Mouse (Mus musculus): ENCODE measurements around the gene Cyp4f17.
"Not testable (repeated sequence)": the region's sequence is repeated elsewhere in the genome, so short reads cannot be mapped to it uniquely, and the experiment has no call there.

The Cyp4f17 gene

DNA sequence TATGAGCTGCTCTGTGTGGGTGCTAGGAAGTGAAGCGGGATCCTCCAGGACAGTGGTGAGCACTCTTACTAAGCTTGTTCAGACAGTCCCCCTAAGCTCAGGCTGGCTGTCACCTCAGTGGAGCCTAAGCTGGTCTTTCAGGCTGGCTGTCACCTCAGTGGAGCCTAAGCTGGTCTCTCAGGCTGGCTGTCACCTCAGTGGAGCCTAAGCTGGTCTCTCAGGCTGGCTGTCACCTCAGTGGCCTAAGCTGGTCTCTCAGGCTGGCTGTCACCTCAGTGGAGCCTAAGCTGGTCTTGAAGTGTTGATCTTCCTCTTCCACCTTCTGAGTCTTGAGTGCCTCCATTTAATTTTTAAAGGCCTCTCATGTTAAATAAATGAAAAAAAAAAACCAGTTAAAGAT lies 20.5 kb downstream of the Cyp4f17 start:
- DNase-seq (ENCODE audit: extremely low read depth, low read depth, low spot score): not testable (repeated sequence)

DNA sequence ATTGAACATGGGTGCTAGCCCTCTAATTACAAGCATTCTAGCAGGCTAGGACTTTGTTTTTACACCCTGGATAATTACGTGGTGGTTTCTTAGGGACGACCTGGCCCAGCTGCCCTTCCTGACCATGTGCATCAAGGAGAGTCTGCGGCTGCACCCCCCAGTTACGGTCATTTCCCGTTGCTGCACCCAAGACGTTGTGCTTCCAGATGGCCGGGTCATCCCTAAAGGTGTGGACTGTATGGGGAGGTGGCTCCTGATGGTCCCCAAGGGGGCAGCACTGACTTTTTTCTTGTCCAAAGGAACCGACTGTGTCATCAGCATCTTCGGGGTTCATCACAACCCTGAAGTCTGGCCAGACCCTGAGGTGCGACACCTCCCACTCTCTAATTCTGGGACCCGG lies 21.9 kb downstream of the Cyp4f17 start:
- no peak for DNase-seq (ENCODE audit: extremely low read depth, low read depth, low spot score)

DNA sequence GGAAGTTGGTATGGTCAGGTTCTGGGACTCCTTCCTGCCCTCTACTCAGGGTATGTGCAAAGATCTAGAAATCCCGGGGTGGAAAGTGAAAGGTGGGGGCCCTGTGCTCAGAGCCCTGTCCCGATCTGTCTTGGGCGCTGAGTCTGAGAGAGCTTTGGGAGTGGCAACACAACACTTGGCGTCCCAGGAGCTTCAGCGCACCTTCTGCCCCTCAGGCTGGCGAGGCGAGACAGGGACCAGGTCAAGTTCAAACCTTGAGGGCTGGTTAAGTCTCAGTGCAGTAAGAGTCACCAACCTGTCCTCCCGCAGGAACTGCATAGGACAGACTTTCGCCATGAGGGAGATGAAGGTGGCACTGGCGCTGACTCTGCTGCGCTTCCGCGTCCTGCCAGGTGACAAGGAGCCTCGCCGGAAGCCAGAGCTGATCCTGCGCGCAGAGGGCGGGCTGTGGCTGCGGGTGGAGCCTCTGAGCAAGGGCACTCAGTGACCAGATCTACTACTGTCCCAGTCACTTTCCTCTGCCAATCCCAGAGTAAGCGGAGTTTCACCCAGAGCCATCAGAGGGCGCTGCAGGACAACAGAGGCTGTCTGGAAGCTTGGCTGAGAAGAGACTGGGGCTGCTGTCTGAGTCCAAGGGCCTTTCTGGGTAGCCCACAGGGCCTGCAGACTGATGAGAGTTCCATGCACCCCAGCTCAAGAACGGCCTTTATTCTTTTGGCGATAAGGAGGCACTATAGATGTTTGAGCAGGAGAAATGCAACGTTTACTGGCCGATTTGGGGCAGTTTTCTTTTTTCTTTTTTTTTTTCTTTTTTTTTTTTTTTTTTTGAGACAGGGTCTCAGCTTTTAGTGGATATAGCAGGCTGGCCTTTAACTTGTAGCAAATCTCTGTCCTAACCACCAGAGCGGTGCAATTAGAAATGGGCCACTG lies 22.8 kb downstream of the Cyp4f17 start:
- no peak for DNase-seq (ENCODE audit: extremely low read depth, low read depth, low spot score)

DNA sequence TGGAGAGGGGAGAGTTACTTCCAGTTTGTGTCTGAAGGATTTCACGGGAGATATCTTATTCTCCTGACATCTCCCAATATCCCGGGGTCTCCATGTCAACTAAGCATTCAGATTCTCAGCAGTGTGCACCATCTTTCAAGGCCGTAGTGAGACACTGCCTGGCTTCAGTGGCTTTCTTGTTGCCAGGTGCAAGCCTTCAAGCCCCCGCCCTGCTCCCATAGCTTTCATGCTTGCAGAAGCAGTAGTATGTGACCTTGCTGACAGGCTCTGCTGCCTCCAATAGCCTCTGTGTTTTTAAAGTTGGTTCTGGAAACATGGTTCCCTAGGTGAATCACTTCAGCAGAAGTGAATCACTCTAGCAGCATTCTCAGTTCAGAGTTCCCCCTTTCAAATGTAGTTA lies 26.5 kb downstream of the Cyp4f17 start:
- not testable (repeated sequence) for DNase-seq (ENCODE audit: extremely low read depth, low read depth, low spot score)

DNA sequence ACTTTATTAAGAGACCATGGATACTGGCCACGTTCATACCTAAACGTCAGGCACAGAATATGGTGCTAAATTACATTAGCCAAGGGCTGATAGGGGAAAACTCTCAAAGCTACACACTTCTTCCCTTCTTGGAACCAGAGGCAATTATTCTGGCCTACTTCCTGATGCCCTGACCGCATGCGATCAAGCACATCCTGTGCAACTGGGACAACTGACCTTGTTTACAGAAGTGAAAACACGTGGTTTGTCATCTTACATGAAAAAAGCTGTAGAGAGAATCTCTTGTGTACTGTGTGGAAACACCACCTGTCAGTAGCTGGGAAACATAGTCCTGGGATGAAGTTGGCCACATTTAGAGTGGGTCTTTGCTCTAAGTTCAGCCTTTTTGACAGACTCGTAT lies 28.2 kb downstream of the Cyp4f17 start:
- no peak for DNase-seq (ENCODE audit: extremely low read depth, low read depth, low spot score)

DNA sequence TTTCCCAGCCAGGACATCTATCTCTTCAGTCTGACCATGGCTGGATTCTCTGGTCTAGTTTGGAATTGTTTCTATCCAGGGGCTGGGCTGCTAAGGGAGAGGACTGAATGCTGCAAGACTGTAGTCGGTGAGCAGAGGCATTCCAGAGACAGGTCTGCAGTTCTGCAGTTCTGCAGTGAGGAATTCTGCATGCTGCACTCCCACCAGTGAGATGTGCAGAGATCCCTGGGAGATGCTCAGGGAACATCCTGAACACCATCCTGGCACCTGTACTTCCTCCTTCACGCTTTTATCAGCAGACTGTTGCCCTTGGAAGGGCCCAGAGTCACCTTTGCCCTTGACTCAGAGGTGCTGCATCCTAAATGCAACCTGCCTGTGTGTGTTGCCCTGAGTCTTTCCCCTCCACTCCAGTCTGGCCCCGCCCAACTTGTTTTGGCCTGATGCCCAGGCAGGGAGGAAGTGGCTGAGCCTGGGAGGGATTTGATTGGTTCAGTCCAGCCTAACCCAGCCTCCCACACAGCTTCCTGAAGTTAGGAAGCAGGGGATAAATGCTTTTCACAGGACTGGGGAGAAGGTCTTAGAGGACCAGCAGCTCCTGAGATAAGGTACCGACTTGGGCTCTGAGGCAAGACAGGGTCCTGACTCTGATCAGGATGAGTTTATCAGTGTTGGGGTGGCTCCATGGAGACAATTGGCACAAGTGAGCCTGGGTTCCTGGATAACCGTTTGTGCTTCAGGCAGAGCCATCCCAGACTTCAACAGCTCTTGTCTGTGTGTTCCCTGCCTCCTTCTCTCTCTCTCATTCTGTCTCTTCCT lies 30.4 kb downstream of the Cyp4f17 start, which contains the start of gene Cyp4f16:
Cyp4f16 (plus strand) TSS at position 508 of the 816 bp plus-strand sequence.
- DNase-seq (ENCODE audit: extremely low read depth, low read depth, low spot score): not testable (repeated sequence)

DNA sequence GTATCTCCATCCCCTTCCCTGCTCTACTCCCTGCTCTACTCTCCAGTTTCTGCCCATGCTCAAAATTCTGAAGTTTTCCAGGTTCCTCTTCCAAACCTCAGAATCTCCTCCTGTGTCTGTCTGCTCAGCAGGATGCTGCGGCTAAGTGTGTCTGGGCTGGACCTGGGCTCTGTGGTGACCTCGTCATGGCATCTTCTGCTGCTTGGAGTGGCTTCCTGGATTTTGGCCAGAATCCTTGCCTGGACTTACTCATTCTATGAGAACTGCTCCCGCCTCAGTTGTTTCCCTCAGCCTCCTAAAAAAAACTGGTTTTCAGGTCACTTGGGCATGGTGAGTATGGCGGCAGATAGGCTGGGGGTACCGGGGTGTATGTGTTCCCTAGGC lies 31.0 kb downstream of the Cyp4f17 start:
- no peak for DNase-seq (ENCODE audit: extremely low read depth, low read depth, low spot score)

DNA sequence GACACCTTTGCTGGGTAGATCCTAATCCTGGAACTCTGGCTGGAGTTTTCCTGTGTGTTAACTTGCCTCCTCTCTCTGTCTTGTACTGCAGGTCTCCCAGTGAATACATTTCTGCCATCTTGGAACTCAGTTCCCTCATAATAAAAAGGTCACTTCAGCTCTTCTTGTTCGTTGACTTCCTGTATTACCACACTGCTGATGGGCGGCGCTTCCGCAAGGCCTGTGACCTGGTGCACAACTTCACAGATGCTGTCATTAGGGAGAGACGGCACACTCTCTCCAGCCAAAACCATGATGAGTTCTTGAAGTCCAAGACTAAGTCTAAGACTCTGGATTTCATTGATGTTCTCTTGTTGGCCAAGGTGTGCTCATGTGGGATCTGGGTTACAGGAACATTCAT lies 38.9 kb downstream of the Cyp4f17 start:
- not testable (repeated sequence) for DNase-seq (ENCODE audit: extremely low read depth, low read depth, low spot score)

DNA sequence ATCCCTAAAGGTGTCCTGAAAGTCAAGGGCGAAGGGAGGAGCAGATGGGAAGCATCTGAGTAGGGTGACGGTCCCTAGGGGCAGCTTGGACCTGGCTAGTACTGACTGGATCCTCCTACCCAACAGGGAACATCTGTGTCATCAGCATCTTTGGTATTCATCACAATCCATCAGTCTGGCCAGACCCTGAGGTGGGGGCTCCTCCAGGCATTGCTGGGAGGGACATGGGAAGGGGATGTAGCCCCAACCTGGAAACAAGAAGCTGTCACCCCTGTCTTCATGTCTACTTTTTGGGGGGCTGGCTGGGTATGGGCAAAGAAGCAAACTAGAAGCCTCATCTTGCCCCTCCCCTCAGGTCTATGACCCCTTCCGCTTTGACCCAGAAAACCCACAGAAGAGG lies 44.5 kb downstream of the Cyp4f17 start:
- not testable (repeated sequence) for DNase-seq (ENCODE audit: extremely low read depth, low read depth, low spot score)

DNA sequence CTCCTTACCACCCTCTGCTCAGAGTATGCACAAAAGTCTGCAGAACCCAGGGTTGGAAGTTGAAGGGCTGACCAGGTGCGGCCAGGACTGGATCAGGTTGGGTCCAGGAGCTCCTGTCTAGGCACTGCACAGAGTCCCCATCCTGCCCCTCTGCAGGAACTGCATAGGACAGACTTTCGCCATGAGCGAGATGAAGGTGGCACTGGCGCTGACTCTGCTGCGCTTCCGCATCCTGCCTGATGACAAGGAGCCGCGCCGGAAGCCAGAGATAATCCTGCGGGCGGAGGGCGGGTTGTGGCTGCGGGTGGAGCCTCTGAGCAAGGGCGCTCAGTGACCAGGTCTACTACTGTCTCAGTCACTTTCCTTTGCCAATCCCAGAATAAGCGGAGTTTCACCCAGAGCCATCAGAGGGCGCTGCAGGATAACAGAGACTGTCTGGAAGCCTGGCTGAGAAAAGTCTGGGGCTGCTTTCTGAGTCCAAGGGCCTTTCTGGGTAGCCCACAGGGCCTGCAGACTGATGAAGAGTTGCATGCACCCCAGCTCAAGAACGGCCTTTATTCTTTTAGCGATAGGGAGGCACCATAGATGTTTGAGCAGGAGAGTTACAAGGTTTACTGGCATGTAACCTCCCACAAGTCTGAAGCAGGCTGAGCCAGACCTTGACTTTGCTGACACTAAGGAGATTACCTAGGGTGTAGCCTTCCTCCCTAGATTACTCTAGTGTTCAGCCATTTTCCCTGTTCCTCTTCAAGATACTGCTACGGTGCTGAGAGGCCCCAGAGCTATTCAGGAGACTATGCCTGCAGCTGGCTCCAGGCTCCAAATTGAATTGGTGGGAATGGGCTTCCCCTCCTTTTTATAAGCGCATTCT lies 45.3 kb downstream of the Cyp4f17 start:
- no peak for DNase-seq (ENCODE audit: extremely low read depth, low read depth, low spot score)

DNA sequence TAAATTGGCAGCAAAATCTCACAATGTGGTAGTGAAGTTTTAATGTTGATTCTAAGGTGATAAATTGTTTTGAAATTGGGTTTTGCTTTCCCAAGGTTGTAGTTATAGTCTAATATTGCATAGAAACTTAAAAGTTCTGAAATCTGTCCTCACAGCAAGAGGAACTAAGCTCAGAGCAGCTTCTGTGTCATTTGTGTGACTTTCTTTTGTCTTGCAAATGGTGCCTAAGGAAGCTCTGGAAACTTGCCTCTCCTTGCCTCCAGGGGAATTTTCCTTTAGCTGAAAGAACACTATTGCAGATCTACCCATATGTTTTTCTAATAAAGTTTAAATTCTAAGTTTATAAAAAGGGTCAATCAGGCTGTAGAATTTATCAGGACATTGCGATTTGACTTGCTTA lies 47.2 kb downstream of the Cyp4f17 start:
- not testable (repeated sequence) for DNase-seq (ENCODE audit: extremely low read depth, low read depth, low spot score)

DNA sequence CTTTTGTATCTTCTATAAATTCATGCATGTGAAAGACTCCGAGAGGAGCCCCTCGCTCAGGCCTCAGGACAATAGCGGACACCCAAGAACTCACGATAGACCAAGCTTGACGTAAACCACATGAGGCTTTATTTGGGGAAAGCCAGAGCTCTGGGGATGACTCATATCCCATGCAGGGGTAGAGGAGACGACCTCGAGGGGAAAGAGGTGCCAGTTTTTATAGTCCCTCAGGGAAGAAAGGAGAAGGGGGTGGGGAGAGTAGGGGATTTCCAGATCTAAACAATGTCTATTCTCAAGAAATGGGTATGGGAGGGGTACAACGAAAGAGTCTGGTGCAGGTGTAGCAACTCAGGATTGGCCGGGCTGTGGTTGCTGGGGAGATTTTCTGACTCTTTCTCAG lies 48.5 kb downstream of the Cyp4f17 start:
- DNase-seq (ENCODE audit: extremely low read depth, low read depth, low spot score): not testable (repeated sequence)

DNA sequence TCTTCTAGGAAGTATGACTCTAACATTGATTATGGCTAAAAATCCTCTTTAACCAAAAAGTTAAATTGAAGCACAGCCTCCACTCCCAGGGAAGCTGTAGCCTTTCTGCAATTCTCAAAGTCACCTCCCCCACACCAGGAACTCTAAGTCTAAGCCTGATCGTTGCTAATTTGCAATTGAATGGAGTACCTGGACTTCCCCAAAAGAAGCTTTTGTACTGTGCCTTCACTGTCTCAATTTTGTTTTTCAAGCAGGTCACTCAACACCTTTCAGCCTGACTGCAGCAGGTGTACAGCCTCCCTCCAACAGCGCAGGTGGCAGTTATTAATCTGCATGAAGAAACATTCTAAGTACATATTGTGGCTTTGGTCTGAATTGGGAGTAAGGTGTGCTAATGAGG lies 57.5 kb downstream of the Cyp4f17 start:
- DNase-seq (ENCODE audit: extremely low read depth, low read depth, low spot score): not testable (repeated sequence)

DNA sequence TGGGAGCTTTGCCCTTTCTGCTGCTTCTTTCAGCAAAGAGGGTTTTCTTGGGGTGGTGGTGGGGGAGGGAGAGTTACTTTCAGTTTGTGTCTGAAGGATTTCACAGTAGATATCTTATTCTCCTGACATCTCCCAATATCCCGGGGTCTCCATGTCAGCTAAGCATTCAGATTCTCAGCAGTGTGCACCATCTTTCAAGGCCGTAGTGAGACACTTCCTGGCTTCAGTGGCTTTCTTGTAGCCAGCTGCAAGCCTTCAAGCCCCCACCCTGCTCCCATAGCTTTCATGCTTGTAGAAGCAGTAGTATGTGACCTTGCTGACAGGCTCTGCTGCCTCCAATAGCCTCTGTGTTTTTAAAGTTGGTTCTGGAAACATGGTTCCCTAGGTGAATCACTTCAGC lies 67.4 kb downstream of the Cyp4f17 start:
- not testable (repeated sequence) for DNase-seq (ENCODE audit: extremely low read depth, low read depth, low spot score)

DNA sequence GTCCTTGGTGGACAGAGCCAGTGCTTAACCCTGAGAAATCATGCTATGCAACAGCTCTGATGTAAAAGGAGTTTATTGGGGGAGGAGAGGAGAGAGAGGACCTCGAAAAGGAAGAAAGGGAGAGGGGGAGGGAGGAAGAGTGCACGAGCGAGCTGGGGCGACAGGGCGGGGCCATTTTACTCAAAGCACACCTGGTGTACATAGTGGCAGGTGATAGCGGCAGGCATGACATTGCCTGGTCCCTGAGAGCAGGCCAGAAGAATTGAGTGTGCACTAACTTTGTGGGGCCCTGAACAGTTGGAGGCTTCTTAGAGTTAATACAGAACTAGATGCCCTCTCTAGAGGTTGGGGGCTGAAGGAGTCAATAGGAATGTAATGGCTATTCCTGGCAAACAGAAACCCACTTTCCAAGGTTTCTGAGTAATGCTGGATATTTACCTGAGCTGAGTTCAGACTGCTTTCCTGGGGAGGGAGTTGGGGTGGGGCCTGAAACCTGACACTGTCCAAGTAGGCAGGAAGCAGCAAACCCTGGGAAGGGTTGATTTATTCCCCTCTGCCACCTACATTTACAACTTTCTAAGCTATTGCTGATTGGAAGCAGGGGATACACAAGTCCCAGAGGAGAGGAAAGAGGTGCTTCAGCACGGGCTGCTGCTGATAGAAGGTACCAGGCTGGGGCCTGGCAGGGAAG lies 71.8 kb downstream of the Cyp4f17 start:
- DNase-seq (ENCODE audit: extremely low read depth, low read depth, low spot score): no peak

Measured in fat pad, adult 2 months (tissue).